Mouse (Mus musculus) liver, embryonic 14.5 days (tissue): ENCODE measurements around the gene Dusp2.

Source experiments
- CTCF ChIP-seq: IDR thresholded peaks from 2 replicates; pipeline ENCODE4 v1.5.1; 2016; ENCODE audit warnings: antibody characterized with exemption, low read depth, control low read depth
- EP300 ChIP-seq: IDR thresholded peaks from 2 replicates; pipeline ENCODE4 v1.6.1; 2016; ENCODE audit warnings: antibody characterized with exemption, low read depth

GRCm38 (mm10) chr2:127347147-127347985 lies 11.4 kb downstream of the Dusp2 start:
- TF ChIP-seq CTCF (no peak), EP300 (no peak)
